Mouse (Mus musculus): Measurements from ENCODE around the gene Calm2. TPM values are rescaled to one million over a fixed set of nuclear protein-coding genes. Genes with fewer than 3 reads are reported as not detected.

The Calm2 gene
- polyA plus RNA-seq, 1 experiment from 2014 or later, result 1,064 TPM

- Histone ChIP-seq H3K27me3 (no peaks in the 10 kb centered on the region), H3K9me3 (no peaks in the 10 kb centered on the region), H3K4me1 (0 out of 2 replicates have a peak, but pooled peaks cover 4% of the 10 kb centered on the region), H3K9ac (replicated peaks) (no peak overlapping the region), H3K4me2 (replicated peaks) (no peak overlapping the region), H3K36me3 (peaks cover 63% of the 10 kb centered on the region), H3K4me3 (no peak overlapping the region), H3K27ac (replicated peaks) (no peak overlapping the region)
- WGBS, result 97% methylated on average over 5 of the region's 5 CpGs
- ATAC-seq (ENCODE audit: low FRiP score, low read depth), result no peak
Observed at GRCm38 (mm10) chr17:87432743-87433142, 14.0 kb downstream of the Calm2 start.

- H3K27ac ChIP-seq (replicated peaks), result no peak overlapping the region
- H3K4me2 ChIP-seq (replicated peaks), result no peak overlapping the region
- no peaks in the 10 kb centered on the region for H3K9me3 ChIP-seq
- no peak overlapping the region for H3K9ac ChIP-seq (replicated peaks)
- H3K27me3 ChIP-seq, result no peaks in the 10 kb centered on the region
- peaks cover 63% of the 10 kb centered on the region for H3K36me3 ChIP-seq
- no peak overlapping the region for H3K4me3 ChIP-seq
- H3K4me1 ChIP-seq, result peaks cover under 1% of the 10 kb centered on the region; the same call in 1 of the 2 replicates
- ATAC-seq (ENCODE audit: low FRiP score, low read depth), result no peak
Observed at GRCm38 (mm10) chr17:87432314-87432713, 14.4 kb downstream of the Calm2 start.

- H3K9me3 ChIP-seq, result no peaks in the 10 kb centered on the region
- no peak overlapping the region for H3K4me2 ChIP-seq (replicated peaks)
- 84% methylated on average over 3 of the region's 3 CpGs for WGBS
- H3K4me1 ChIP-seq, result no peaks in the 10 kb centered on the region; the same call in 1 of the 2 replicates
- 0 out of 2 replicates have a peak overlapping the region, but pooled peaks have one; percentile 3 for H3K27ac ChIP-seq (replicated peaks)
- no peak for ATAC-seq (ENCODE audit: low FRiP score, low read depth)
- H3K36me3 ChIP-seq, result peaks cover 50% of the 10 kb centered on the region
- H3K4me3 ChIP-seq, result no peak overlapping the region
- no peak overlapping the region for H3K9ac ChIP-seq (replicated peaks)
- H3K27me3 ChIP-seq, result no peaks in the 10 kb centered on the region
Observed at GRCm38 (mm10) chr17:87429431-87429830, 17.3 kb downstream of the Calm2 start.

GRCm38 (mm10) chr17:87427511-87427910, 19.2 kb downstream of the Calm2 start, which contains the start of gene Stpg4:
Stpg4 (minus strand) TSS chr17:87427741.
- Histone ChIP-seq H3K4me2 (replicated peaks) (no peak within 1 kb of the TSS), H3K4me1 (no peaks in the 10 kb centered on the region; the same call in 1 of the 2 replicates), H3K9ac (replicated peaks) (no peak within 1 kb of the TSS), H3K27me3 (no peaks in the 10 kb centered on the region), H3K9me3 (no peaks in the 10 kb centered on the region), H3K36me3 (peaks cover 32% of the 10 kb centered on the region), H3K4me3 (no peak within 1 kb of the TSS), H3K27ac (replicated peaks) (no peak within 1 kb of the TSS)
- ATAC-seq (ENCODE audit: low FRiP score, low read depth), result 0 out of 2 replicates have a peak, but pooled peaks have one; percentile 27
- 38% methylated on average over 24 of the region's 24 CpGs for WGBS

- Histone ChIP-seq H3K27ac (replicated peaks) (no peak overlapping the region), H3K9ac (replicated peaks) (no peak overlapping the region), H3K4me2 (replicated peaks) (no peak overlapping the region), H3K4me1 (no peaks in the 10 kb centered on the region), H3K9me3 (no peaks in the 10 kb centered on the region), H3K36me3 (no peaks in the 10 kb centered on the region; the same call in 1 of the 2 replicates), H3K4me3 (no peak overlapping the region), H3K27me3 (no peaks in the 10 kb centered on the region)
- no peak for ATAC-seq (ENCODE audit: low FRiP score, low read depth)
- WGBS, result 75% methylated on average over 7 of the region's 7 CpGs
Observed at GRCm38 (mm10) chr17:87418082-87418481, 28.7 kb downstream of the Calm2 start.

GRCm38 (mm10) chr17:87406646-87407045, 40.1 kb downstream of the Calm2 start:
- no peak overlapping the region for H3K4me3 ChIP-seq
- H3K36me3 ChIP-seq, result no peaks in the 10 kb centered on the region
- 76% methylated on average over 4 of the region's 4 CpGs for WGBS
- no peaks in the 10 kb centered on the region for H3K27me3 ChIP-seq
- ATAC-seq (ENCODE audit: low FRiP score, low read depth), result no peak
- H3K9ac ChIP-seq (replicated peaks), result no peak overlapping the region
- no peaks in the 10 kb centered on the region for H3K4me1 ChIP-seq
- H3K9me3 ChIP-seq, result no peaks in the 10 kb centered on the region
- no peak overlapping the region for H3K27ac ChIP-seq (replicated peaks)
- no peak overlapping the region for H3K4me2 ChIP-seq (replicated peaks)

GRCm38 (mm10) chr17:87405576-87405975, 41.2 kb downstream of the Calm2 start:
- H3K9ac ChIP-seq (replicated peaks), result no peak overlapping the region
- no peak overlapping the region for H3K4me3 ChIP-seq
- WGBS, result 77% methylated on average over 11 of the region's 11 CpGs
- no peak overlapping the region for H3K27ac ChIP-seq (replicated peaks)
- H3K9me3 ChIP-seq, result no peaks in the 10 kb centered on the region
- no peak overlapping the region for H3K4me2 ChIP-seq (replicated peaks)
- no peaks in the 10 kb centered on the region for H3K36me3 ChIP-seq
- H3K27me3 ChIP-seq, result no peaks in the 10 kb centered on the region
- ATAC-seq (ENCODE audit: low FRiP score, low read depth), result no peak
- H3K4me1 ChIP-seq, result no peaks in the 10 kb centered on the region

- Histone ChIP-seq H3K4me2 (replicated peaks) (no peak overlapping the region), H3K36me3 (no peaks in the 10 kb centered on the region), H3K4me1 (no peaks in the 10 kb centered on the region), H3K9ac (replicated peaks) (no peak overlapping the region), H3K4me3 (no peak overlapping the region), H3K9me3 (no peaks in the 10 kb centered on the region), H3K27ac (replicated peaks) (no peak overlapping the region), H3K27me3 (no peaks in the 10 kb centered on the region)
- ATAC-seq (ENCODE audit: low FRiP score, low read depth), result no peak
- WGBS, result 78% methylated on average over 4 of the region's 4 CpGs
Observed at GRCm38 (mm10) chr17:87403462-87403861, 43.3 kb downstream of the Calm2 start.

GRCm38 (mm10) chr17:87402444-87402843, 44.3 kb downstream of the Calm2 start:
- WGBS, result 89% methylated on average over 11 of the region's 11 CpGs
- Histone ChIP-seq H3K4me2 (replicated peaks) (no peak overlapping the region), H3K4me3 (no peak overlapping the region), H3K9ac (replicated peaks) (no peak overlapping the region), H3K36me3 (no peaks in the 10 kb centered on the region), H3K27me3 (no peaks in the 10 kb centered on the region), H3K9me3 (no peaks in the 10 kb centered on the region), H3K4me1 (no peaks in the 10 kb centered on the region), H3K27ac (replicated peaks) (no peak overlapping the region)
- no peak for ATAC-seq (ENCODE audit: low FRiP score, low read depth)

- no peaks in the 10 kb centered on the region for H3K4me1 ChIP-seq
- 78% methylated on average over 11 of the region's 11 CpGs for WGBS
- H3K36me3 ChIP-seq, result no peaks in the 10 kb centered on the region
- no peaks in the 10 kb centered on the region for H3K9me3 ChIP-seq
- no peak overlapping the region for H3K4me2 ChIP-seq (replicated peaks)
- ATAC-seq (ENCODE audit: low FRiP score, low read depth), result no peak
- no peak overlapping the region for H3K4me3 ChIP-seq
- no peak overlapping the region for H3K27ac ChIP-seq (replicated peaks)
- no peaks in the 10 kb centered on the region for H3K27me3 ChIP-seq
- no peak overlapping the region for H3K9ac ChIP-seq (replicated peaks)
Observed at GRCm38 (mm10) chr17:87397088-87397487, 49.6 kb downstream of the Calm2 start.

- no peak overlapping the region for H3K27ac ChIP-seq (replicated peaks)
- H3K4me2 ChIP-seq (replicated peaks), result no peak overlapping the region
- no peak overlapping the region for H3K9ac ChIP-seq (replicated peaks)
- no peak overlapping the region for H3K4me3 ChIP-seq
- peaks cover 6% of the 10 kb centered on the region; the same call in 1 of the 2 replicates for H3K4me1 ChIP-seq
- ATAC-seq (ENCODE audit: low FRiP score, low read depth), result no peak
- no peaks in the 10 kb centered on the region for H3K36me3 ChIP-seq
- H3K9me3 ChIP-seq, result no peaks in the 10 kb centered on the region
- WGBS, result 77% methylated on average over 7 of the region's 7 CpGs
- no peaks in the 10 kb centered on the region for H3K27me3 ChIP-seq
Observed at GRCm38 (mm10) chr17:87391242-87391641, 55.5 kb downstream of the Calm2 start.

- Histone ChIP-seq H3K36me3 (no peaks in the 10 kb centered on the region), H3K4me3 (no peak overlapping the region), H3K27me3 (no peaks in the 10 kb centered on the region), H3K9ac (replicated peaks) (no peak overlapping the region), H3K4me2 (replicated peaks) (no peak overlapping the region), H3K9me3 (no peaks in the 10 kb centered on the region), H3K4me1 (peaks cover 6% of the 10 kb centered on the region; the same call in 1 of the 2 replicates), H3K27ac (replicated peaks) (no peak overlapping the region)
- WGBS, result 52% methylated on average over 4 of the region's 5 CpGs
- ATAC-seq (ENCODE audit: low FRiP score, low read depth), result no peak
Observed at GRCm38 (mm10) chr17:87387068-87387467, 59.7 kb downstream of the Calm2 start.

- Histone ChIP-seq H3K9ac (replicated peaks) (no peak overlapping the region), H3K36me3 (no peaks in the 10 kb centered on the region), H3K27ac (replicated peaks) (no peak overlapping the region), H3K4me2 (replicated peaks) (no peak overlapping the region), H3K9me3 (no peaks in the 10 kb centered on the region), H3K27me3 (no peaks in the 10 kb centered on the region), H3K4me3 (no peak overlapping the region), H3K4me1 (peaks cover 6% of the 10 kb centered on the region; the same call in 1 of the 2 replicates)
- ATAC-seq (ENCODE audit: low FRiP score, low read depth), result no peak
- WGBS, result 68% methylated on average over 3 of the region's 3 CpGs
Observed at GRCm38 (mm10) chr17:87385835-87386234, 60.9 kb downstream of the Calm2 start.

Data from midbrain, embryonic 12.5 days (tissue).